Mouse (Mus musculus) layer of hippocampus, adult 8-10 months (tissue): ENCODE measurements around the gene Szrd1. TPM values are rescaled to one million over a fixed set of nuclear protein-coding genes. Genes with fewer than 3 reads are reported as not detected.
A peak's percentile ranks its signal among the peaks of the same experiment; 100 is the strongest.

Source experiments
- DNase-seq, 2 experiments: peaks; one replicate each; pipeline ENCODE4 v3.0.0; 2022; ENCODE audit warnings: low spot score in 2 of 2
- total RNA-seq, 4 experiments: library from RNA; stranded (reverse); gene quantifications; 2 replicates each; pipeline ENCODE4 v1.2.4; 2022

The Szrd1 gene
- total RNA-seq, 4 experiments from 2014 or later: 50.3 to 75.0 (median 59.3) TPM

GRCm38 (mm10) chr4:141115398-141115797, 24.2 kb downstream of the Szrd1 start:
- DNase-seq: no peak

- DNase-seq: peak; percentile 51 to 60
Observed at GRCm38 (mm10) chr4:141114521-141114981, 25.0 kb downstream of the Szrd1 start.

GRCm38 (mm10) chr4:141113831-141114230, 25.7 kb downstream of the Szrd1 start:
- DNase-seq: no peak

- no peak for DNase-seq
Observed at GRCm38 (mm10) chr4:141108196-141108732, 31.3 kb downstream of the Szrd1 start.

- DNase-seq: no peak
Observed at GRCm38 (mm10) chr4:141106526-141107183, 32.9 kb downstream of the Szrd1 start.

- DNase-seq: no peak
Observed at GRCm38 (mm10) chr4:141101855-141102254, 37.7 kb downstream of the Szrd1 start.

- DNase-seq: no peak
Observed at GRCm38 (mm10) chr4:141101291-141101690, 38.3 kb downstream of the Szrd1 start.

- no peak for DNase-seq
Observed at GRCm38 (mm10) chr4:141099956-141100355, 39.6 kb downstream of the Szrd1 start.

GRCm38 (mm10) chr4:141098935-141099334, 40.6 kb downstream of the Szrd1 start:
- no peak for DNase-seq

- no peak for DNase-seq
Observed at GRCm38 (mm10) chr4:141096710-141097109, 42.9 kb downstream of the Szrd1 start.

GRCm38 (mm10) chr4:141095016-141095415, 44.6 kb downstream of the Szrd1 start:
- DNase-seq: no peak

- DNase-seq: no peak
Observed at GRCm38 (mm10) chr4:141088714-141089113, 50.9 kb downstream of the Szrd1 start.

GRCm38 (mm10) chr4:141088033-141088432, 51.5 kb downstream of the Szrd1 start, which contains the start of gene Spata21:
Gene Spata21, plus strand, starts transcription at chr4:141088333.
- no peak for DNase-seq

GRCm38 (mm10) chr4:141086862-141087261, 52.7 kb downstream of the Szrd1 start:
- no peak for DNase-seq

- no peak for DNase-seq
Observed at GRCm38 (mm10) chr4:141078510-141079137, 61.0 kb downstream of the Szrd1 start.

- DNase-seq: peak; percentile 93
Observed at GRCm38 (mm10) chr4:141077681-141078509, 61.7 kb downstream of the Szrd1 start, which contains the start of gene Necap2. Gene Necap2, minus strand, starts transcription at chr4:141078357.

GRCm38 (mm10) chr4:141076761-141077506, 62.6 kb downstream of the Szrd1 start:
- DNase-seq: no peak

GRCm38 (mm10) chr4:141074109-141074508, 65.5 kb downstream of the Szrd1 start:
- no peak for DNase-seq

GRCm38 (mm10) chr4:141073661-141074060, 65.9 kb downstream of the Szrd1 start:
- DNase-seq: peak in 1 of 2 experiments; percentile 58

GRCm38 (mm10) chr4:141072502-141072901, 67.1 kb downstream of the Szrd1 start:
- no peak for DNase-seq

- no peak for DNase-seq
Observed at GRCm38 (mm10) chr4:141069731-141070130, 69.8 kb downstream of the Szrd1 start.
